Mouse (Mus musculus) heart, adult 2 months (tissue): ENCODE measurements at regions not wholly inside any gene's neighbourhood (a gene's known extent, or its start where the extent isn't known, plus 50 kb on each side); places are given as distances from the start of the nearest gene placed in this dataset.

Source experiments
- DNase-seq, 2 experiments: peaks; one replicate each; pipeline ENCODE4 v3.0.0; 2021
- H3K27ac ChIP-seq: fragments of 200-600 bp; 2 replicates; pipeline ENCODE4 v1.8.1; 2022
- H3K27me3 ChIP-seq: fragments of 200-500 bp; 2 replicates; pipeline ENCODE4 v1.6.1; 2012; ENCODE audit warnings: mild to moderate bottlenecking, low read length, inconsistent platforms, mixed read lengths; ENCODE audit not compliant: control insufficient read depth, insufficient read depth
- H3K36me3 ChIP-seq: fragments of 200-500 bp; 2 replicates; pipeline ENCODE4 v1.6.1; 2012; ENCODE audit warnings: low read length, inconsistent platforms; ENCODE audit not compliant: control insufficient read depth, insufficient read depth
- H3K4me1 ChIP-seq: fragments of 200-500 bp; 2 replicates; pipeline ENCODE4 v1.6.1; 2011; ENCODE audit warnings: low read length; ENCODE audit not compliant: control insufficient read depth, insufficient read depth
- H3K4me3 ChIP-seq: fragments of 200-600 bp; 2 replicates; pipeline ENCODE4 v1.8.1; 2022
- H3K79me2 ChIP-seq: fragments of 200-500 bp; replicated peaks from 2 replicates; pipeline ENCODE4 v1.6.1; 2012; ENCODE audit warnings: mild to moderate bottlenecking, inconsistent platforms, low read length, moderate library complexity, mixed read lengths; ENCODE audit not compliant: control insufficient read depth, insufficient read depth
- H3K9ac ChIP-seq: fragments of 200-500 bp; 2 replicates; pipeline ENCODE4 v1.6.1; 2012; ENCODE audit warnings: low read depth, mild to moderate bottlenecking, control low read depth, inconsistent platforms, low read length, mixed read lengths
- CTCF ChIP-seq: fragments of 200-600 bp; IDR thresholded peaks from 2 replicates; pipeline ENCODE4 v1.8.1; 2022; ENCODE audit warnings: antibody characterized with exemption, mild to moderate bottlenecking, moderate library complexity
- EP300 ChIP-seq: fragments of 200-500 bp; IDR thresholded peaks from 2 replicates; pipeline ENCODE4 v1.6.1; 2011; ENCODE audit warnings: low read depth, low read length, control low read depth; ENCODE audit not compliant: insufficient read depth
- POLR2A ChIP-seq: fragments of 200-500 bp; IDR thresholded peaks from 2 replicates; pipeline ENCODE4 v1.6.1; 2011; ENCODE audit warnings: mild to moderate bottlenecking, low read depth, low read length, control low read depth; ENCODE audit not compliant: insufficient read depth
- WGBS: fragments of 180-500 bp; shearing (Covaris S2); methylation state at CpG from one replicate; pipeline ENCODE4 v1.1.7; 2018; 5-methylcytosine and 5-hydroxymethylcytosine counted together
- intact Hi-C: fragments of 180-260 bp; cut with DNase I; formaldehyde crosslinking; loops from one replicate; pipeline ENCODE4 v1.15.1; 2025

- intact Hi-C loops, result no loop called here
- TF ChIP-seq EP300 (no peak), CTCF (no peak), POLR2A (no peak)
Measured at GRCm38 (mm10) chr2:28336349-28337309, 110.0 kb upstream of the Ppp1r26 start.

DNA sequence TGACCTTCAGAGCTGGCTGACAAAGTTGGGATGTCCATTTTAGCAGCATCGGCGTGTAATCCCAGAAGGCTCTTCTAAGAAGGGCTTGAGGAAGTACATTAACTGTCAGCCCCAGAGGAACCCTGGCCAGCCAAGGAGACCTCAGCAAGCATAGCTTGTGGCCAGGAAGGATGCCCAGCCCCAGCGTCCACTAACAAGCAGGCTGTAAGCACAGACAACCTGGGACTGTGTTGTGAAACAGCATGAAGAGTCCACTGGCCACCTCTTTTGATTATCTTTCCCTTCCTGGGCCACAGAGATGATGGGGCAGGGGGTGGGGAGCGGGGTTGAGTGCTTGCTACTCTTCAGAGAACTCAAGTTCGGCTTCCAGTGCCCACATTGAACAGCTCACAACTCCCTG lies 109.0 kb upstream of the Ppp1r26 start:
- Histone ChIP-seq H3K9ac (no peak overlapping the region), H3K36me3 (no peaks in the 10 kb centered on the region), H3K27ac (no peak overlapping the region), H3K4me3 (no peak overlapping the region), H3K4me1 (no peaks in the 10 kb centered on the region), H3K79me2 (no peaks in the 10 kb centered on the region), H3K27me3 (no peaks in the 10 kb centered on the region)
- TF ChIP-seq POLR2A (no peak), EP300 (no peak), CTCF (no peak)
- peak in 1 of 2 experiments; percentile 0 for DNase-seq
- intact Hi-C loops, result no loop called here
- 64% methylated on average over 5 of the region's 5 CpGs for WGBS

More at GRCm38 (mm10) chr2:28336349-28337309, 110.0 kb upstream of the Ppp1r26 start:
- no peak overlapping the region for H3K4me3 ChIP-seq
- H3K27me3 ChIP-seq, result no peaks in the 10 kb centered on the region
- no peaks in the 10 kb centered on the region for H3K79me2 ChIP-seq
- no peaks in the 10 kb centered on the region for H3K36me3 ChIP-seq
- 76% methylated on average over 17 of the region's 17 CpGs for WGBS
- no peak for DNase-seq
- H3K4me1 ChIP-seq, result no peaks in the 10 kb centered on the region
- H3K9ac ChIP-seq, result no peak overlapping the region
- H3K27ac ChIP-seq, result no peak overlapping the region

- intact Hi-C loops, result no loop called here
- DNase-seq, result no peak
Measured at GRCm38 (mm10) chr2:28341304-28341703, 105.3 kb upstream of the Ppp1r26 start.

DNA sequence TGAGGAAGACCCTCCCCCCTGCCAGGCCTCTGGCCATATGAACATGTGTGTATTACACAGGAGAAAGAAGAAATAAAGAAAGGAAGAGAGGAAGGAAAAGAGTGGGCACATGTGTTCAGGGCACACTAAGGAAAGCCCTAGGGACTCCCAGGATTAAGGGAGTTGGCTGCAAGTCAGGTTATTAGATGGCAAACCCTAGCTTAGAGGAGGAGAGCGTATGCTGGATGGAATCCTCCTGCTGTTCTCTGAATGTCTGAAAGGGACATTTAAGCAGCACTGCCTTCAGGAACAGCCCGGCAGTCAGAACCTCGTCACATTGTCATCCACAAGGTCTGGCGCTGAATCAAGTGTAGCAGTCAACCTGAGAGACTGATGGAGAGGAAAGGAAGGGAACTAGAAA lies 98.1 kb upstream of the Ppp1r26 start:
- TF ChIP-seq POLR2A (no peak), CTCF (no peak), EP300 (no peak)
- 61% methylated on average over 4 of the region's 4 CpGs for WGBS
- H3K27ac ChIP-seq, result no peak overlapping the region
- no peaks in the 10 kb centered on the region for H3K36me3 ChIP-seq
- no peak overlapping the region for H3K4me3 ChIP-seq
- no peak overlapping the region for H3K9ac ChIP-seq
- H3K79me2 ChIP-seq, result no peaks in the 10 kb centered on the region
- DNase-seq, result no peak
- H3K4me1 ChIP-seq, result no peaks in the 10 kb centered on the region
- intact Hi-C loops, result no loop called here
- no peaks in the 10 kb centered on the region; the same call in 1 of the 2 replicates for H3K27me3 ChIP-seq

More at GRCm38 (mm10) chr2:28341304-28341703, 105.3 kb upstream of the Ppp1r26 start:
- WGBS, result 68% methylated on average over 2 of the region's 2 CpGs
- TF ChIP-seq POLR2A, result no peak
- no peak for TF ChIP-seq CTCF
- no peak for TF ChIP-seq EP300
- Histone ChIP-seq H3K4me3 (no peak overlapping the region), H3K27ac (no peak overlapping the region), H3K9ac (no peak overlapping the region), H3K4me1 (no peaks in the 10 kb centered on the region), H3K36me3 (no peaks in the 10 kb centered on the region), H3K27me3 (no peaks in the 10 kb centered on the region), H3K79me2 (no peaks in the 10 kb centered on the region)

- H3K79me2 ChIP-seq, result no peaks in the 10 kb centered on the region
- intact Hi-C loops, result no loop called here
- H3K4me3 ChIP-seq, result no peak overlapping the region
- H3K27ac ChIP-seq, result no peak overlapping the region
- no peaks in the 10 kb centered on the region for H3K4me1 ChIP-seq
- no peak for DNase-seq
- TF ChIP-seq POLR2A (no peak), CTCF (no peak), EP300 (no peak)
- H3K27me3 ChIP-seq, result no peaks in the 10 kb centered on the region; the same call in 1 of the 2 replicates
- H3K9ac ChIP-seq, result no peak overlapping the region
- WGBS, result 80% methylated on average over 8 of the region's 8 CpGs
- no peaks in the 10 kb centered on the region for H3K36me3 ChIP-seq
Measured at GRCm38 (mm10) chr2:28349911-28350310, 96.7 kb upstream of the Ppp1r26 start.

GRCm38 (mm10) chr2:28351445-28351844 lies 95.2 kb upstream of the Ppp1r26 start:
- Histone ChIP-seq H3K9ac (no peak overlapping the region), H3K27me3 (no peaks in the 10 kb centered on the region; the same call in 1 of the 2 replicates), H3K79me2 (no peaks in the 10 kb centered on the region), H3K36me3 (no peaks in the 10 kb centered on the region), H3K4me3 (no peak overlapping the region), H3K4me1 (no peaks in the 10 kb centered on the region), H3K27ac (no peak overlapping the region)
- TF ChIP-seq EP300 (no peak), CTCF (no peak), POLR2A (no peak)
- 89% methylated on average over 10 of the region's 10 CpGs for WGBS
- intact Hi-C loops, result no loop called here
- no peak for DNase-seq
